8 mouse cellular contexts compared by ENCODE assay signal in the genomic region with DNA sequence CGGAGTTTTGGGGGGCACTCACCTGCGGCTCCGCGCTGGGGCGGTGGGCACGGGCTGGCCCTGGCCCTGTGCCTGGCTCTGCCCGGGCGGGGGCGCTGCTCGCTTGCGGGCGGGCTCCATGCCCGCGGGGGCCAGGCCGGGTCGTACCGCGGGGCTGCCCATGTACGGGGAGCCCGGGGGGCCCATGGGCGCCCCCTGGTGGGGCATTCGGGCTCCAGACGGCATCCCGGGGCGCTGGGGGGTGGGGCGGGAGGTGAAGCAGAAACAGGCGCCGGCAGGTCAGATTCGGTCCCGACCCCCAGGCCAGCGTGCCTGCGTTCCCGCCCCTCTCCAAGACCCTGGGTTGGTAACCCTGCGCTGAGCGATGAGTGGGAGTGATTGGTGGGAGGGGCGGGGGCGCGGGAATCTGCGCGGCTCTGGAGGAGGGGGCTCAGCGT. TPM values are rescaled to one million over a fixed set of nuclear protein-coding genes. Genes with fewer than 3 reads are reported as not detected.
DNase-seq lines count a peak whose midpoint lies in the region; ATAC-seq and TF ChIP-seq lines count a peak whose summit lies in the region.

No protein-coding gene starts in this region.

- peak overlapping the region; percentile 56 for H3K4me3 ChIP-seq in forebrain, embryonic 13.5 days
- H3K4me3 ChIP-seq in limb, embryonic 14.5 days (replicated peaks; ENCODE audit: low read length), result peak overlapping the region; percentile 47
- H3K4me3 ChIP-seq in midbrain, embryonic 15.5 days, result peak overlapping the region; percentile 48

- no peaks in the 10 kb centered on the region for H3K27me3 ChIP-seq in forebrain, embryonic 13.5 days
- no peaks in the 10 kb centered on the region for H3K27me3 ChIP-seq in limb, embryonic 14.5 days (ENCODE audit: control insufficient read depth, insufficient read depth, low read length)
- no peaks in the 10 kb centered on the region for H3K27me3 ChIP-seq in midbrain, embryonic 15.5 days (replicated peaks)

- peak overlapping the region; percentile 86 for H3K9ac ChIP-seq in forebrain, embryonic 13.5 days
- H3K9ac ChIP-seq in limb, embryonic 14.5 days (ENCODE audit: low read depth, low read length, severe bottlenecking), result peak overlapping the region; percentile 56
- peak overlapping the region; percentile 58 for H3K9ac ChIP-seq in midbrain, embryonic 15.5 days

- WGBS in forebrain, embryonic 13.5 days, result under 1% methylated on average over 36 of the region's 41 CpGs
- 1% methylated on average over 36 of the region's 41 CpGs for WGBS in limb, embryonic 14.5 days
- WGBS in midbrain, embryonic 15.5 days, result 0% methylated on average over 41 of the region's 41 CpGs

- TF ChIP-seq POLR2A in limb, embryonic 14.5 days (IDR thresholded peaks at IDR 0.05; ENCODE audit: borderline replicate concordance, extremely low read depth, insufficient read depth, insufficient read length), result no peak

- peak overlapping the region; percentile 92 for H3K27ac ChIP-seq in forebrain, embryonic 13.5 days
- no peak overlapping the region for H3K27ac ChIP-seq in limb, embryonic 14.5 days (replicated peaks; ENCODE audit: low read depth, low read length)
- H3K27ac ChIP-seq in midbrain, embryonic 15.5 days, result peak overlapping the region; percentile 76

- peaks cover 22% of the 10 kb centered on the region for H3K36me3 ChIP-seq in forebrain, embryonic 13.5 days (ENCODE audit: poor library complexity, severe bottlenecking)
- peaks cover 32% of the 10 kb centered on the region for H3K36me3 ChIP-seq in limb, embryonic 14.5 days (ENCODE audit: control insufficient read depth, insufficient read depth, low read length)
- H3K36me3 ChIP-seq in midbrain, embryonic 15.5 days (replicated peaks), result peaks cover 15% of the 10 kb centered on the region

- no peak for ATAC-seq in frontal cortex, adult (ENCODE audit: low TSS enrichment)
- peak; percentile 17 for ATAC-seq in forebrain, embryonic 13.5 days
- ATAC-seq in limb, embryonic 14.5 days (ENCODE audit: low FRiP score, low read depth), result no peak
- peak; percentile 34 for ATAC-seq in midbrain, embryonic 15.5 days (replicated peaks)

- peak overlapping the region; percentile 95 for H3K4me2 ChIP-seq in forebrain, embryonic 13.5 days
- peak overlapping the region; percentile 98 for H3K4me2 ChIP-seq in limb, embryonic 14.5 days (replicated peaks; ENCODE audit: low read depth, low read length, severe bottlenecking)
- H3K4me2 ChIP-seq in midbrain, embryonic 15.5 days, result peak overlapping the region; percentile 64

- peak; percentile 48 to 67 for DNase-seq in frontal cortex, postnatal 10 days (ENCODE audit: low spot score in 2 of 2)
- DNase-seq in adrenal gland, postnatal 25 days, result peak; percentile 70
- DNase-seq in heart, postnatal 4 days, result peak; percentile 80
- DNase-seq in limb, embryonic 14.5 days (ENCODE audit: low spot score), result no peak
- peak; percentile 77 for DNase-seq in thymus, postnatal 25 days

- H3K9me3 ChIP-seq in forebrain, embryonic 13.5 days (replicated peaks), result no peaks in the 10 kb centered on the region
- H3K9me3 ChIP-seq in limb, embryonic 14.5 days (ENCODE audit: control insufficient read depth, low read length), result no peaks in the 10 kb centered on the region
- no peaks in the 10 kb centered on the region for H3K9me3 ChIP-seq in midbrain, embryonic 15.5 days

- peaks cover 85% of the 10 kb centered on the region for H3K4me1 ChIP-seq in forebrain, embryonic 13.5 days
- H3K4me1 ChIP-seq in limb, embryonic 14.5 days (ENCODE audit: control insufficient read depth, insufficient read depth, low read length), result peaks cover 46% of the 10 kb centered on the region
- peaks cover 84% of the 10 kb centered on the region for H3K4me1 ChIP-seq in midbrain, embryonic 15.5 days

RNA-seq across cellular contexts. Expression of a gene that starts 12.0 kb away (rescaled TPM):
- total RNA-seq in adrenal gland, postnatal 25 days (2021), result 40.7 and 66.4 TPM in 2 replicates
- polyA plus RNA-seq in forebrain, embryonic 13.5 days (2015; fragmentation: Nextera tagmentation; extraction: Ambion mirVana), result 15.0 and 17.2 TPM in 2 replicates
- total RNA-seq in heart, postnatal 4 days (2021), result 10 to 100 TPM; 19.9 to 21.6 TPM
- 56.2 and 57.0 TPM in 2 replicates for polyA plus RNA-seq in limb, embryonic 14.5 days (2012; rRNA removed)
- polyA plus RNA-seq in limb, embryonic 14.5 days (2014; fragmentation: Nextera tagmentation; extraction: Ambion mirVana), result 21.3 and 23.1 TPM in 2 replicates
- 22.1 and 23.0 TPM in 2 replicates for polyA plus RNA-seq in midbrain, embryonic 15.5 days (2015; fragmentation: Nextera tagmentation; extraction: Ambion mirVana)

RNA-seq across cellular contexts. Expression of a gene that starts 21.3 kb away (rescaled TPM):
- 74.1 and 76.8 TPM in 2 replicates for total RNA-seq in adrenal gland, postnatal 25 days (2021)
- 117 and 124 TPM in 2 replicates for polyA plus RNA-seq in forebrain, embryonic 13.5 days (2015; fragmentation: Nextera tagmentation; extraction: Ambion mirVana)
- 10 to 100 TPM; 47.4 to 49.3 TPM for total RNA-seq in heart, postnatal 4 days (2021)
- polyA plus RNA-seq in limb, embryonic 14.5 days (2012; rRNA removed), result 81.0 and 82.5 TPM in 2 replicates
- 94.3 TPM in 2 replicates for polyA plus RNA-seq in limb, embryonic 14.5 days (2014; fragmentation: Nextera tagmentation; extraction: Ambion mirVana)
- polyA plus RNA-seq in midbrain, embryonic 15.5 days (2015; fragmentation: Nextera tagmentation; extraction: Ambion mirVana), result 83.8 and 86.4 TPM in 2 replicates

RNA-seq across cellular contexts. Expression of a gene that starts 25.6 kb away (rescaled TPM):
- total RNA-seq in adrenal gland, postnatal 25 days (2021), result 14.5 and 18.7 TPM in 2 replicates
- 111 and 114 TPM in 2 replicates for polyA plus RNA-seq in forebrain, embryonic 13.5 days (2015; fragmentation: Nextera tagmentation; extraction: Ambion mirVana)
- total RNA-seq in heart, postnatal 4 days (2021), result 10 to 100 TPM; 89.7 to 96.9 TPM
- 91.5 and 93.6 TPM in 2 replicates for polyA plus RNA-seq in limb, embryonic 14.5 days (2012; rRNA removed)
- polyA plus RNA-seq in limb, embryonic 14.5 days (2014; fragmentation: Nextera tagmentation; extraction: Ambion mirVana), result 52.7 and 59.6 TPM in 2 replicates
- polyA plus RNA-seq in midbrain, embryonic 15.5 days (2015; fragmentation: Nextera tagmentation; extraction: Ambion mirVana), result 182 and 186 TPM in 2 replicates

RNA-seq across cellular contexts. Expression of a gene that starts 42.0 kb away (rescaled TPM):
- total RNA-seq in adrenal gland, postnatal 25 days (2021), result not detected in 2 replicates
- 0.62 TPM in 2 replicates for polyA plus RNA-seq in forebrain, embryonic 13.5 days (2015; fragmentation: Nextera tagmentation; extraction: Ambion mirVana)
- total RNA-seq in heart, postnatal 4 days (2021), result not detected
- polyA plus RNA-seq in limb, embryonic 14.5 days (2012; rRNA removed), result 0.35 and 0.51 TPM in 2 replicates
- polyA plus RNA-seq in limb, embryonic 14.5 days (2014; fragmentation: Nextera tagmentation; extraction: Ambion mirVana), result 0.12 and 0.17 TPM in 2 replicates
- 0.06 TPM in 1 of 2 replicates, not detected in the other for polyA plus RNA-seq in midbrain, embryonic 15.5 days (2015; fragmentation: Nextera tagmentation; extraction: Ambion mirVana)

RNA-seq across cellular contexts. Expression of a gene that starts 57.8 kb away (rescaled TPM):
- 0.67 TPM in 1 of 2 replicates, not detected in the other for total RNA-seq in adrenal gland, postnatal 25 days (2021)
- polyA plus RNA-seq in forebrain, embryonic 13.5 days (2015; fragmentation: Nextera tagmentation; extraction: Ambion mirVana), result 0.06 and 0.15 TPM in 2 replicates
- total RNA-seq in heart, postnatal 4 days (2021), result 10 to 100 TPM; 19.8 to 23.1 TPM
- 2.7 and 3.8 TPM in 2 replicates for polyA plus RNA-seq in limb, embryonic 14.5 days (2012; rRNA removed)
- polyA plus RNA-seq in limb, embryonic 14.5 days (2014; fragmentation: Nextera tagmentation; extraction: Ambion mirVana), result 0.62 and 1.1 TPM in 2 replicates
- 0.06 and 0.11 TPM in 2 replicates for polyA plus RNA-seq in midbrain, embryonic 15.5 days (2015; fragmentation: Nextera tagmentation; extraction: Ambion mirVana)

Comparison
In these comparisons a context has a peak if more than half of its experiments do, and no peak if none do; other contexts are left out.
1. ATAC-seq: peak in forebrain, embryonic 13.5 days (single experiment) and midbrain, embryonic 15.5 days (single experiment); none in frontal cortex, adult (single experiment) and limb, embryonic 14.5 days (single experiment).
2. Peak in every context shown above with its lines, with median percentiles within 50 percentile points of each other: H3K4me2 ChIP-seq, H3K4me3 ChIP-seq and H3K9ac ChIP-seq.